Mouse (Mus musculus) midbrain, postnatal 0 days (tissue): Measurements from ENCODE around the gene Rita1. TPM values are rescaled to one million over a fixed set of nuclear protein-coding genes. Genes with fewer than 3 reads are reported as not detected.

Experiments
- ATAC-seq: fragments of 200-750 bp; cut with Nextera tagmentation; 2 replicates; pipeline ENCODE4 v1.8.0; 2017; ENCODE audit warnings: moderate number of reproducible peaks, mild to moderate bottlenecking, moderate TSS enrichment, moderate library complexity; ENCODE audit not compliant: low FRiP score
- DNase-seq: peaks from one replicate; pipeline ENCODE4 v3.0.0-alpha.2; 2015; ENCODE audit warnings: low spot score
- H3K27ac ChIP-seq: fragments of 300-500 bp; sonication (generic); 2 replicates; pipeline ENCODE4 v1.5.1; 2014; ENCODE audit warnings: low read depth, mild to moderate bottlenecking, low read length, mixed read lengths
- H3K27me3 ChIP-seq: fragments of 300-500 bp; sonication (generic); 2 replicates; pipeline ENCODE4 v1.6.1; 2014; ENCODE audit warnings: low read length, control low read depth, mixed read lengths; ENCODE audit not compliant: insufficient read depth
- H3K36me3 ChIP-seq: fragments of 300-500 bp; sonication (generic); 2 replicates; pipeline ENCODE4 v1.6.1; 2014; ENCODE audit warnings: low read length, control low read depth, mixed read lengths; ENCODE audit not compliant: insufficient read depth
- H3K4me1 ChIP-seq: fragments of 300-500 bp; sonication (generic); 2 replicates; pipeline ENCODE4 v1.6.1; 2014; ENCODE audit warnings: mild to moderate bottlenecking, control low read depth, antibody characterized with exemption, low read length, mixed read lengths; ENCODE audit not compliant: insufficient read depth
- H3K4me2 ChIP-seq: fragments of 300-500 bp; sonication (generic); 2 replicates; pipeline ENCODE4 v1.6.1; 2014; ENCODE audit warnings: low read depth, mild to moderate bottlenecking, low read length, mixed read lengths; ENCODE audit not compliant: poor library complexity, severe bottlenecking
- H3K4me3 ChIP-seq: fragments of 300-500 bp; sonication (generic); 2 replicates; pipeline ENCODE4 v1.5.1; 2014; ENCODE audit warnings: low read depth, mild to moderate bottlenecking, low read length, moderate library complexity
- H3K9ac ChIP-seq: fragments of 300-500 bp; sonication (generic); replicated peaks from 2 replicates; pipeline ENCODE4 v1.6.1; 2014; ENCODE audit warnings: mild to moderate bottlenecking, low read length, moderate library complexity, mixed read lengths; ENCODE audit not compliant: poor library complexity, severe bottlenecking
- H3K9me3 ChIP-seq: fragments of 300-500 bp; sonication (generic); 2 replicates; pipeline ENCODE4 v1.6.1; 2016; ENCODE audit warnings: low read length, control low read depth
- CTCF ChIP-seq: IDR thresholded peaks from 2 replicates; pipeline ENCODE4 v1.5.1; 2016; ENCODE audit warnings: antibody characterized with exemption, mild to moderate bottlenecking
- WGBS: fragments of 180-500 bp; shearing (Covaris S2); extraction: QIAGEN DNeasy Blood & Tissue Kit; methylation state at CpG from one replicate; pipeline ENCODE4 v1.1.7; 2014; 5-methylcytosine and 5-hydroxymethylcytosine counted together
- polyA plus RNA-seq: library from polyadenylated mRNA; unstranded; fragments of >200 nt; fragmentation: Nextera tagmentation; extraction: Ambion mirVana; gene quantifications from 2 replicates; pipeline ENCODE4 v1.2.1, GENCODE M21; 2015
- total RNA-seq: library from RNA; depleted of rRNA; stranded (reverse); fragments of >200 nt; gene quantifications from 2 replicates; pipeline ENCODE4 v1.2.3, GENCODE M21; 2014; rRNA removed

Rita1 gene
- total and polyA plus RNA-seq, 2 experiments from 2014 or later, result 31.4 to 43.6 TPM

GRCm38 (mm10) chr5:120548236-120548850 lies 64.0 kb downstream of the Rita1 start:
- no peak for TF ChIP-seq CTCF
- 87% methylated on average over 11 of the region's 11 CpGs for WGBS
- no peak overlapping the region for H3K9ac ChIP-seq
- peaks cover 9% of the 10 kb centered on the region for H3K36me3 ChIP-seq
- H3K4me1 ChIP-seq, result no peaks in the 10 kb centered on the region
- no peak for DNase-seq
- no peak overlapping the region for H3K27ac ChIP-seq
- no peak for ATAC-seq
- no peak overlapping the region for H3K4me3 ChIP-seq
- no peaks in the 10 kb centered on the region for H3K9me3 ChIP-seq
- H3K27me3 ChIP-seq, result no peaks in the 10 kb centered on the region
- no peak overlapping the region for H3K4me2 ChIP-seq

Other genes with a start within 250 kb of the Rita1 start
- 27.0 and 30.3 TPM in 2 replicates for gene Lhx5, start 180.9 kb downstream of the Rita1 start, total RNA-seq
- gene Lhx5, start 180.9 kb downstream of the Rita1 start, polyA plus RNA-seq, result 13.9 and 14.7 TPM in 2 replicates
- gene Sdsl, start 139.8 kb downstream of the Rita1 start, total RNA-seq, result 3.4 and 4.4 TPM in 2 replicates
- 5.8 and 6.0 TPM in 2 replicates for gene Sdsl, start 139.8 kb downstream of the Rita1 start, polyA plus RNA-seq
- not detected in 2 replicates for gene Sds, start 136.1 kb downstream of the Rita1 start, total RNA-seq
- gene Sds, start 136.1 kb downstream of the Rita1 start, polyA plus RNA-seq, result 0.17 and 0.23 TPM in 2 replicates
- gene Plbd2, start 109.0 kb downstream of the Rita1 start, total RNA-seq, result 26.7 and 27.9 TPM in 2 replicates
- 49.9 and 52.9 TPM in 2 replicates for gene Plbd2, start 109.0 kb downstream of the Rita1 start, polyA plus RNA-seq
- 1.9 and 2.1 TPM in 2 replicates for gene Slc8b1, start 101.4 kb downstream of the Rita1 start, total RNA-seq
- gene Slc8b1, start 101.4 kb downstream of the Rita1 start, polyA plus RNA-seq, result 2.5 and 2.7 TPM in 2 replicates
- gene Tpcn1, start 23.9 kb downstream of the Rita1 start, total RNA-seq, result 11.6 and 25.3 TPM in 2 replicates
- 9.3 and 9.4 TPM in 2 replicates for gene Tpcn1, start 23.9 kb downstream of the Rita1 start, polyA plus RNA-seq
- 0.94 and 1.3 TPM in 2 replicates for gene Iqcd, start 23.6 kb downstream of the Rita1 start, total RNA-seq
- 0.86 and 1.5 TPM in 2 replicates for gene Iqcd, start 23.6 kb downstream of the Rita1 start, polyA plus RNA-seq
- 36.2 and 37.8 TPM in 2 replicates for gene Ddx54, start 150 bp upstream of the Rita1 start, total RNA-seq
- gene Ddx54, start 150 bp upstream of the Rita1 start, polyA plus RNA-seq, result 31.7 and 32.6 TPM in 2 replicates
- gene Cfap73, start 21.6 kb upstream of the Rita1 start, total RNA-seq, result 0.38 and 0.60 TPM in 2 replicates
- 0.62 and 0.74 TPM in 2 replicates for gene Cfap73, start 21.6 kb upstream of the Rita1 start, polyA plus RNA-seq
- 18.1 and 24.7 TPM in 2 replicates for gene Rasal1, start 36.2 kb upstream of the Rita1 start, total RNA-seq
- gene Rasal1, start 36.2 kb upstream of the Rita1 start, polyA plus RNA-seq, result 8.2 and 9.9 TPM in 2 replicates
- 240 and 242 TPM in 2 replicates for gene Dtx1, start 99.3 kb upstream of the Rita1 start, total RNA-seq
- 63.0 and 67.9 TPM in 2 replicates for gene Dtx1, start 99.3 kb upstream of the Rita1 start, polyA plus RNA-seq
- gene Oas2, start 137.3 kb upstream of the Rita1 start, total RNA-seq, result 0.27 and 1.4 TPM in 2 replicates
- 0.31 and 0.37 TPM in 2 replicates for gene Oas2, start 137.3 kb upstream of the Rita1 start, polyA plus RNA-seq
- 0.80 and 1.3 TPM in 2 replicates for gene Oas3, start 165.1 kb upstream of the Rita1 start, total RNA-seq
- gene Oas3, start 165.1 kb upstream of the Rita1 start, polyA plus RNA-seq, result 0.54 and 0.57 TPM in 2 replicates
- gene Oas1e, start 182.9 kb upstream of the Rita1 start, total RNA-seq, result 0.28 and 1.0 TPM in 2 replicates
- gene Oas1e, start 182.9 kb upstream of the Rita1 start, polyA plus RNA-seq, result 0.49 and 0.68 TPM in 2 replicates
- gene Oas1c, start 199.9 kb upstream of the Rita1 start, total RNA-seq, result 0.71 and 0.99 TPM in 2 replicates
- gene Oas1c, start 199.9 kb upstream of the Rita1 start, polyA plus RNA-seq, result 0.59 and 0.62 TPM in 2 replicates
- gene Oas1f, start 234.8 kb upstream of the Rita1 start, total RNA-seq, result not detected in 2 replicates
- gene Oas1f, start 234.8 kb upstream of the Rita1 start, polyA plus RNA-seq, result not detected in 2 replicates
- not detected in 2 replicates for gene Oas1h, start 248.8 kb upstream of the Rita1 start, total RNA-seq
- not detected in 2 replicates for gene Oas1h, start 248.8 kb upstream of the Rita1 start, polyA plus RNA-seq